Mouse (Mus musculus): Measurements from ENCODE around the gene 1810049J17Rik.

GRCm38 (mm10) chr15:12365416-12366071 lies 43.8 kb upstream of the 1810049J17Rik start:
- TF ChIP-seq CTCF (IDR thresholded peaks at IDR 0.05; ENCODE audit: control insufficient read depth, insufficient read depth, low read length) (no peak), POLR2A (IDR thresholded peaks at IDR 0.05; ENCODE audit: borderline replicate concordance, control insufficient read depth, low read depth, low read length) (no peak)

All from bone marrow, adult 2 months (tissue).